Mouse (Mus musculus) gastrocnemius, adult 8-10 months (tissue): ENCODE results near the gene Olfr69. TPM values are rescaled to one million over a fixed set of nuclear protein-coding genes. Genes with fewer than 3 reads are reported as not detected.
"Not testable (repeated sequence)": the region's sequence is repeated elsewhere in the genome, so short reads cannot be mapped to it uniquely, and the experiment has no call there.

Experiments used
- DNase-seq, 2 experiments: peaks; one replicate each; pipeline ENCODE4 v3.0.0; 2022; ENCODE audit warnings: low spot score in 2 of 2
- total RNA-seq, 4 experiments: library from RNA; stranded (reverse); gene quantifications; 2 replicates each; pipeline ENCODE4 v1.2.4; 2022

Olfr69 gene
- total RNA-seq, result not detected

DNA sequence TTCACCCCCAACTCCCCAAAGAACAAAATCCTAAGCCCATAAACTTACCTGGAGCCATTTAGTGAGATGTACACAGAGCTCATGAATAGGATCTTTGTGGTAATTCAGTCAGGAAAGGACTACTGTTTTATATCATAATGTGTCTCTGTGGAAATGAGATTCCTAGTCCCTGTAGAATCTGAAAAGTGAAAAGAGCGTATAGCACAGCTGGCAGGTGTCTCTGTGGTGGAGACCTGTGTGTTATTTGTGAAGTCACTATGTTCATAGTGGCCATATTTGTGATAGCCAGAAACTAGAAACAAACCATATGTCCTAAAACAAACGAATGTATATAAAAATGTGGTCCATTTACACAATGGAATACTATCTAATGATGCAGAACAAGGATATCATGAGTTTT is at the start of gene Olfr69:
Gene Olfr69, minus strand, starts transcription at position 101 of the 400 bp plus-strand sequence.
- DNase-seq, result no peak

DNA sequence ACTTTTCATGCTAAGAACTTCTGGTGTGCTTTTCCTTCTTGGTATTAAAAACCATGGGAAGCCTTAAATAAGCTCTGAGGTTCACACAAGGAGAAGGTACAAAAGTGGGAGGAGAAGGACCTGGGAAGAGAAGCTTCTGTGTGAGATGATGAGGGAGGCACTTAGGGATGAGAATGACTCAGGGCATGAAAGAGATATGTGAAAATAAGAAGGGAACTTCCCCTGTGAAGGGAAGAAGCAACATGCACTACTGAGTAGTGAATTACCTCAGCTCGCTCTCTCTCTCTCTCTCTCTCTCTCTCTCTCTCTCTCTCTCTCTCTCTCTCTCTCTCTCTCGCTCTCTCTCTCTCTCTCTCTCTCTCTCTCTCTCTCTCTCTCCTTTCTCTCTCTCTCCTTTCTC is 43.7 kb upstream of the Olfr69 start:
- DNase-seq, result not testable (repeated sequence)

- no peak for DNase-seq
Observed at GRCm38 (mm10) chr7:103813766-103814165, 42.4 kb upstream of the Olfr69 start, which contains the start of gene Hbb-bt. TSS of gene Hbb-bt (minus strand) at chr7:103813996.

- not testable (repeated sequence) for DNase-seq
Observed at GRCm38 (mm10) chr7:103813152-103813551, 41.8 kb upstream of the Olfr69 start.

- DNase-seq, result no peak
Observed at GRCm38 (mm10) chr7:103812174-103812573, 40.8 kb upstream of the Olfr69 start.

GRCm38 (mm10) chr7:103811223-103811845 is 39.9 kb upstream of the Olfr69 start:
- DNase-seq, result no peak

DNA sequence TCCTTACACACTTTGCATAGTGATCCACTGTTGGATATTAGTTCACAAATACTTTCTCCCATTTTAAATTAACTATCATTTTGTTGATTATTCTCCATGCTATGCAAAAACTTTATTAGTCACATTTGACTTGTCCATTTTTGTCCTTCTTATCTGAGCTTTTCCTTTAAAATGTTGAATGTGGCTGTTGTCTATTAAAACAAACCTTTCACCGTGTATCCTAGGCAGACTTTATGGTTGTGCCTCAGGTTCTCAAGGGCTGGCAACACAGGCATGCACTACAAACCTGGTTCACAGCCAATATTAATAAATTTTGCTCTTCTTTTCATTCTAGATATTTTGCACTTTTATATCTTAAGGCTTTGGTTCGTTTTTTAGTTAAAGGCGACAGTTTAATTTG is 39.4 kb upstream of the Olfr69 start:
- no peak for DNase-seq

DNA sequence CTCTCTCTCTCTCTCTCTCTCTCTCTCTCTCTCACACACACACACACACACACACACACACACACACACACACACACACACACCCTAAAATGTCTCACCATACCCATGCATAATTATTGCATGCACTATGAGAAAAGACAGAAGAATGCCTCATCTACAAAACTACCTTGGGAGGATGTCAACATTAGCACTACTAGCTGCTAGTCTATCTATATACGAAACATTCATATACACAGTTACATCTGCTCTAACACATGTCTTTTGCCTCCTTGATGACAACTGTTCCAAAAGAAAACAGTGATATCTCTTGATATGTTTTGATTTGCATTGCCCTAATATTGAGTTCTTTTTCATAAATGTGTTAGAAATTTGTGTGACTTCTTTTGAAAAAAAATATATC is 38.9 kb upstream of the Olfr69 start:
- no peak for DNase-seq

GRCm38 (mm10) chr7:103809801-103810155 is 38.4 kb upstream of the Olfr69 start:
- DNase-seq, result no peak

DNA sequence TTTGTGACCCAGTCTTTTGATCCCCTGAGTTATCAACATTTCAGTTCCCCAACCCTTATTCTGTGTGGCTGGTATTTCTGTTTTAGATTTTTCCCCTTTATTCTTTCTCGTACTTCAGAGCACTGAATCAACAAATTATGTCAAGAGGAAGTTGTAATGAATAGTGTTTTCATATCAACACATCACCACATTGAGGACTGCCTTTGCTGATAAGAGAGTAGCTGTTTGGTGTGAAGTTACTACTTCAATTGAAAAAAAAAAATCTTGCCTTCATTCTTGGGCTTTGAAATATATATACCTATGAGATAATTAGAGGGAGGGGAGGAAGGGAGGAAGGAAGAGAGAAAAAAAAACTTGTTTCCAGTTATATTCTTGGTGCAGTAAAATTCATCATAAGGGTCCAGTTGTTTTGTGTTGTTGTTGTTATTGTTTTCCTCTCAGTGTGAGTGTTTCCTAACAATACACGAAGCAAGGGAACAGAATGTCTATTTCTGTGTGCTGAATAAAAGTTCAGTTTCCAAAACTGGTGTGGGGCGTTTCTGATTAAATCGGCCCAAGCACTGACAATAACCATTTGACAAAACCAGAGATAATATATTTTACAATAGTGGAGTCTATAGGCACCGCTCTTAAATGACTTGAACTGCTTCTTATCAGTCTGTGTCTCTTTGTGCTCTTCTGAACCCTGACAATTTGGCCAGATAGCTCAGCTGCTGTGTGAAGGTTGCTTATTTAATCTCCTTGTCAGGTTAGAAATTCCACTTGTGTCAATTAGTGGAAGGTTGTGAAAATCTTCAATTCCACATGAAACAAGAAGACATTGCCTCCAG is 37.8 kb upstream of the Olfr69 start:
- no peak for DNase-seq

DNA sequence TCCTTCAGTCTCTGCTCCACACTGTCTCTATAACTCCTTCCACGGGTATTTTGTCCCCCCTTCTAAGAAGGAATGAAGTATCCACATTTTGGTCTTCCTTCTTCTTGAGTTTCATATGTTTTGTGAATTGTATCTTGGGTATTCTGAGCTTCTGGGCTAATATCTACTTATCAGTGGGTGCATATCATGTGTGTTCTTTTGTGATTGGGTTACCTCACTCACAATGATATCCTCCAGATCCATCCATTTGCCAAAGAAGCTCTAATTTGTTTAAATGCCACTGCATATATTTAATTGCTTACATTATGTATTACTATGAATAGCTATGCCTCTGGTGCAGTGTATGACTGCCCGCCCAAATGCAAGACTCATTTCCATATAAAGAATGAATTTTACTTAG is 36.7 kb upstream of the Olfr69 start:
- DNase-seq, result not testable (repeated sequence)

- no peak for DNase-seq
Observed at GRCm38 (mm10) chr7:103806856-103807255, 35.5 kb upstream of the Olfr69 start.

DNA sequence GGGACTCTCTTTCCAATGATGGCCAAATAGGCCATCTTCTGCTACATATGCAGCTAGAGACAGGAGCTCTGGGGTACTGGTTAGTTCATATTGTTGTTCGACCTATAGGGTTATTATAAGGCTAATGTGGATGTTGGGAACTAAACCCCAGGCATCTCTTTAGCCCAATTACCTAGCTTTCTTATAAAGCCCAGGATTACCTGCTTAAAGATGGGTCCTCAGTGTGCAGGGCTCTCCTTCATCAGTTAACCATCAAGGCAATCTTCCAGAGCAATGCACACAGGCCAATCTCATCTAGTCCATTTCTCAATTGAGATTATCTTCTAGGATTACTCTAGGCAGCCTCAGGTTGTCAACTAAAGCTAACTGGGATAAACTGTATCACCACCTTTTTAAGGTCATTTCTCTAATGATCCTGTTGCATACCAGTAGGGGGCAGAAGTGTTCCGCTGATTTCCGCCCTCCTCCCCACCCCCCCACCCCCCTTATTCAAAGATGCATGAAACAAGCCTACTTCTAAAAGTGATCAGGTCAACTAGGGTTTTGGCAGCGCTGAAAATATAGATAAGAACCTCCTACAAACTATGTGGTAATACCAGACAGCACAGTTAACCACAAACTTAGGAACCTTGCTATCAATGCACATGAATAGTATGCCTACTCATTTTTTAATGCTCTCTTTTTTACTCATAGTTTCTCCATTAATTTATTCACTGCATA is 21.4 kb upstream of the Olfr69 start:
- no peak for DNase-seq

DNA sequence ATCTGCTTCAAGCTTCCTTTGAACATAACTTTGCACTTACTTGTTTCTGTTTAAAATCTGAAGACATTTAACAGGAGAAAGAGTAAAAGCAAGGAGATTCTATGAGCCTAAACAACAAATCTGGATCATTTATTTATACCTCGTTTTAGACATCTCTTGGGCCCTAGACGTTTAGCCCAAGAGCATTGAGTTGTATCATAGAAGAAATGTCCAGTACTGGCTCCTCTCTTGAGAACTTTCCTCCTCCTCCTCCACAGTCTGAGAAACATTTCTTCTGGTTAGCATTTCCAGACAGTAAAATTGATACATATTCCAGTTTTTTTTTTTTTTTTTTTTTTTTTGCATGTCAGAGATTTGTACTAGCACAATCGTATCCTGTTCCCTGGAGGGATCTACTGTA is 20.3 kb upstream of the Olfr69 start, which contains the start of gene Olfr67:
Gene Olfr67, minus strand, starts transcription at position 101 of the 400 bp plus-strand sequence.
- DNase-seq, result no peak

GRCm38 (mm10) chr7:103779598-103779997 is 8.2 kb upstream of the Olfr69 start, which contains the start of gene Olfr68:
TSS of gene Olfr68 (minus strand) at chr7:103779698.
- DNase-seq, result no peak

GRCm38 (mm10) chr7:103777652-103778051 is 6.3 kb upstream of the Olfr69 start:
- not testable (repeated sequence) for DNase-seq

DNA sequence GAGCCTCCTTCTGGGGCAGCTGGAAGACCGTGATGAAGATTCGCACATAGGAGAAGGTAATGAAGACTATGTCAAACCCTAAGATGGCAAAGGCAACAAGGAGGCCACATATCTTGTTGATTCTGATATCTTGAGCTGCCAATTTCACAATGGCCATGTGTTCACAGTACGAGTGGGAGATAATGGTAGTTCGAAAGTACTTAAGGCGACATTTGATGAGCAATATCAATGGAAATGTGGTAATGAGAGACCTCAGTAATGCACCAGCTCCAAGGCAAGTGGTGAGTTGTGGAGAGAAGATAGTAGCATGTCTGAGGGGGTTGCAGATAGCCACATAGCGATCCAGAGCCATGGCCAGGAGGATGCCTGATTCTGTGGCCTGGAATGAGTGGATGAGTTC is 3.7 kb downstream of the Olfr69 start:
- not testable (repeated sequence) for DNase-seq

- DNase-seq, result not testable (repeated sequence)
Observed at GRCm38 (mm10) chr7:103762212-103762611, 9.2 kb downstream of the Olfr69 start.

GRCm38 (mm10) chr7:103757233-103757632 is 14.2 kb downstream of the Olfr69 start, which contains the start of gene Olfr630:
TSS of gene Olfr630 (minus strand) at chr7:103757333.
- no peak for DNase-seq

- no peak for DNase-seq
Observed at GRCm38 (mm10) chr7:103744843-103745242, 26.6 kb downstream of the Olfr69 start, which contains the start of gene Olfr629. TSS of gene Olfr629 (minus strand) at chr7:103744943.

GRCm38 (mm10) chr7:103730074-103730473 is 41.3 kb downstream of the Olfr69 start, which contains the start of gene Olfr628:
TSS of gene Olfr628 (plus strand) at chr7:103730374.
- DNase-seq, result no peak

DNA sequence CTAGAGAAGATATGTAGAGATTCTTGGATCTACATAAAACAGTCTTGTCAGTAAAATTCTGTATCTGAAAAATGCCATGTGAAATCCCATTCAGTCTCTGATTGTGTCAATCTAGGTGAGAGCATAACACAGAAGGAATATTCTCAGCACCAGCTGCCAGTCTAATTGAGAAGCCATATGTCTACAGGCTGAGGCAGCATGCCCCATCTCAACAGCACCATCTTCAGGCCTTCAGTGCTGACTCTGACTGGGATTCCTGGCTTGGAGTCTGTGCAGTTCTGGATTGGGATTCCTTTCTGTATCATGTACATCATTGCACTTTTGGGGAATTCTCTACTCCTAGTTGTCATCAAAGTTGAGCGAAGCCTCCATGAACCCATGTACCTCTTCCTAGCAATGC is 55.0 kb downstream of the Olfr69 start:
- DNase-seq, result not testable (repeated sequence)
